Mouse (Mus musculus): ENCODE results near the gene Ak2.
A peak's percentile ranks its signal among the peaks of the same experiment; 100 is the strongest.

Ak2 gene

DNA sequence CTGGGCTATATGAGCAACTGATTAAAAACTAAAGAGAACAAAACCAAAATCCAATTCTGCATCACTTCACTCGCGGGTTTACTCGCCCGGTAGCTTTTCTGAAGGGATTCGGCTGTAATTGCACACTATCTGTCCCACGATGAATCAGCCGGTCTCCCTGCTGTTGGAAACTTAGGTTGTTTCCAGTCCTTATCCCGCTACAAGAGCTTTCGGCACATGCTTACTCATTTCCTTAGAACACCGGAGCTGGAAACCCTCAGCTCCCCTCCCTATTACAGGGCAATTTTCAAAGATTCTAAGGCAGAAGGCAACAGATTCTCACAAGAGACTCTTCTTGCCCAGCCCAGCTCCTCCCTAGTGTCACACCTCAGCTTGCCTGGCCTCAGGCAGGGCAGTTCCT lies 25.4 kb downstream of the Ak2 start:
- no peak for DNase-seq

DNA sequence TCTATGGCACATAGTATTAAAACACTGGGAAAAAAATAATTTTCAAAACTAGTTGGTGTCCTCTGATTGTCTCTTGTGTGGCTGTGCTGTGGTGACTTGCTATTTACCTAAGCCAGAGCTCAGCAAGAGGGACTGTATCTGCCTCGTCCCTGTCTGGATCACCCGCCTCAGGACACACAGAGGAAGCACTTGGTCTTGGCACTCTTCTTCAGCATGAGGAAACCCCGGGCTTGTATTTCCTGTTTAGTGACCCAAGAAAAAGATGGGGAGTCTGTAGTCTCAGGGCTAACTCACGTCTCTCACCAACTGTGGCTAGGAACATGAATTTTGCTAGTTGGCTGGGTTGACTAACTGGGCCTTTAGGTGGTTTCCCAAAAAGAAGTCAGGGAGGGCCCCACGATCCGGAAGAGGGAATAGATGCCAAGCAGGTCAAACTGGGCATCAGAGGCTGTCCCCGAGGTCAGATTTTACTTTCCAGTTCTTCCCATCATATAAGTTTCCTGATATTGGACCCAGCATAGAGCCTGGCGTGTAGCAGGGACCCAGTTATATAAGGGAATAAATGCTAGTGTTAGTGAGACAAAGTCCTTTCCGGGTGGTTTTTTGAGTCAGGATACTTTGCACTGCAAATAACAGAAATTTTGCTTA lies 27.2 kb downstream of the Ak2 start:
- no peak for DNase-seq

DNA sequence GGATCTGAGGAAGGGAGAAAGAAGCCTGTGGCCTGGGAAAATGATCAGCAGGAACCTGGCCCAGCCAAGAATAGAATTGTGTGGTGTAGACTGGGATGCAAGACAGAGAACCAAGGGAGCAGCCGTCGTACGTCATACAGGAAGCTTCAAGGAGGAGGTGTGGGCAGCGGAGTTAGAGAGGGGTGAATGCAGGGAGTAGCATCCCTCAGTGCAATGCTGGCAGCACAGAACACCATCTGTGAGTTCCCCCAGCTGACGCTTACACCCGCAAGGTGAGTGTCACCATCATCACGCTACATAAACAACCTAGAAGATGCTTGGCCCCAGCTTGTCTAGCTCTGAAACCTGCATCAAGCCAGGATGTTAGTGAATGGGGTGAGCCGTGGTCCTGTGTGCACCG lies 28.0 kb downstream of the Ak2 start:
- DNase-seq: no peak

DNA sequence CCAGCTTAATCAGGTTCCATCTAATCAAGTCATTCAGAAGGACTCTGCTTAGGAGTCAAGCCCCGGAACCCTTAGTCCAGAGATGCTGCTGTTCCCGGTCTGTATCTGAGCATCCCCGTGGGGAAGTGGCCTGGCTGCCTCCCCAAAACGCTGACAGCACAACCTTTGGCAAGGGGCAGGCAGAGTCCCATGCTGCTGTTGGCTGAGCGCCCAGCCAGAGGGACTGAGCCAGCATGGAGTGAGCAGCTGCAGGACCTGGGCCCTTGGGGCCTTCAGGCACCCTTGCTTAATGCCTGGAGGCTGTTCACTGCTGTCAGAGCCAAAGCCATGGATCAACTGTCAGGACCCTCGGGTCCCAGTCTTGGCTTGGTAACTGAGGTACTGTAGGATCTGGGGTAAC lies 28.7 kb downstream of the Ak2 start:
- peak; percentile 80 for DNase-seq

DNA sequence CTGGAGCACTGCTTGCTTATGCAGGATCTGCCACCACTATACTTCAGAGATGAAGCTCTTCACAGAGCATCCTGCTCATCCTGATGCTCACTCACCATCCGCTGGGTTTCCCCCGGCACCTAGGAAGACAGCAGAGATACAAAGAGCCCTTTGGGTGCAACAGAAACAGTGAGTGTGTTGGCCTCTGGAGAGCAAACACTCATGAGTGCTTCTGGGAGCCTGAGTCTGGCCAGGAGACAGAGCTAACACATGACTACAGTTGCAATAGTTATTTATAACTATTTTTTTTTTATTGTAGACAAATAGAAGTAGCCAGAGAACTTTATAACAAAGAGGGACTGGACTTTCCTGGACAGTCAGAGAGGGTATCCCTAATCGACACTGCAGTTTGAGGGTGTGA lies 29.7 kb downstream of the Ak2 start:
- DNase-seq: peak; percentile 71

DNA sequence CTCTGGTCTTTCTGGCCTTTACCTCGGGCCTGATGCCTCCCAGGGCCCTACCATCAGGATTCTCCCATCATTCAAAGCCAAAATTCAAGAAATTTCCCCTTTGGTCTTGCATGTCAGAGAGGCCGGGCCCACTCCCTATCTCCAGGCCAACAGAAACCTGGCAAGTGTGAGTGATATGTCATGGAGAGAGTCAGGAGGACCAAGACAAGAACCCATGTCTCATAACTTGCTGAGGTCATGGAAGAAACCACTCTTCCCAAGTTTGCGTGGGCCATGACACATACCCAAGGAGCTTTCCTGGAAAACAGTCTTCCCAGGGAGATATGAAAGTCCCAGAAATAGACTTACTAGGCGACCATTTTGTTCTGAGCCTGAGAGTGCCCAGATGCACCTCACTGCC lies 30.1 kb downstream of the Ak2 start:
- no peak for DNase-seq

DNA sequence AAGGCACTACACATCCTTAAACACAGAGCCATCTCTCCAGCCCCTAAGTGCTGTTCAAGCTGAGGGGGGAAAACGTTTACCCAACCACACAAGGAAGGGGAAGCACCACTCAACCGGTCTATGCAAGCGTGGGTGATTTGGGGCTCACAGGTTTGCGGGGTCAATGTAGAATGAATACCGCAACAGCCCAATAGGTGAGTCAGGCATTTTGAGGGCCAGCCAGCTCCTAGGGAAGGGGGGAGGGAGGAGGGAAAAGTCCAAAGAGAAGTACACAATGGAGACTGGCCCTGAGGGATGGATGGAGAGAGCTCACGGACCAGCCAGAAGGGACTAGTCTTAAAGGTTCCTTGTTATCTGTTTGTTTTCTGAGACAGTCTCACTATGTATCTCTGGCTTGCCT lies 32.1 kb downstream of the Ak2 start:
- DNase-seq: no peak

DNA sequence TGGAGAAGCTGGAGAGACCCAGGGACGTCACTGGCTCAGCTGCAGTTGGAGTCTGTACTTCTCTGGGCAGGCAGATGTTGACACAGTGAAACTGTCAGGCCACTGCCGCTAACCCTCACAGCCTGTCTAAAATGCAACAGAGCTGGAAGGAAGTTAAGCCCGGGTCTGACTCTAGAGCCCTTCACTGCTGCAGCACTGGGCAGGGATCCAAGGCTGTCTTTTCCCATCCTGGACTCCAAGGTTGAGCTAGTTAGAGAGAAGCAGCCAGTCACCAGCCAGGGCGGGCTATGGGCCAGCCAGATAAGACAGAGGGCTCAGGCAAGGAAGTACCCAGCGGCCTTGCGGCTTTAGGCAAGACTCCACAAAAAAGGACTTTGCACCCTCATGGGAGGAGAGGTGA lies 33.0 kb downstream of the Ak2 start:
- peak; percentile 76 for DNase-seq

DNA sequence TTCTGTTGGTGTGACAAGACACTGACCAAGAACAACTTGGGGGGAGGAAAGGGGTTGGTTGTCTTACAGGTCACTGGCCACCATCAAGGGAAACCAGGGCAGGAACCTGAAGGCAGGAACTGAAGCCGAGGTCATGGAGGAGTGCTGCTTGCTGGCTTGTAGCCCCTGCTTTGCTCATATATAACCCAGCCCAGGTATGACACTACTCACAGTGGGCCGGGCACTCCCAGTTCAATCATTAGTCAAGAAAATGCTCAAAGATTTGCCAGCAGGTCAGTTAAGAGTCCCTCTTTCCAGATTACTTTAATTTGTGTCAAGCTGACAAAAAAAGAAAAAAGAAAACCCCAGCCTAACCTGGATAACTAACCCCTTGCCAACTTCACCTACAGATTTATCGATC lies 33.9 kb downstream of the Ak2 start:
- no peak for DNase-seq

DNA sequence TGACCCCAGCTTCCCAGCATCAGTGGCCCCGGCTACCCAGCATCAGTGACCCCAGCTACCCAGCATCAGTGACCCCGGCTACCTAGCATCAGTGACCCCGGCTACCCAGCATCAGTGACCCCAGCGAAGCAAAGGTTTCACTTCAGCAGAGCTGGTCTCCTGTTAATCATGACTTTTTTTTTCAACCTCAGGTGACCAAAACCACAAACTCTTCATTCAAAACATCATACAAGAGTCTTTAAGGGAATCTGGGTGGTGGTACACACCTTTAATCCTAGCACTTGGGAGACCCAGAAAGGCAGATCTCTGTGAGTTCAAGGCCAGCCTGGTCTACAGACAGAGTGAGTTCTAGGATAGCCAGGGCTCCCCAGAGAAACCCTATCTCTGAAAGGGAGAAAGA lies 39.0 kb downstream of the Ak2 start:
- no peak for DNase-seq

DNA sequence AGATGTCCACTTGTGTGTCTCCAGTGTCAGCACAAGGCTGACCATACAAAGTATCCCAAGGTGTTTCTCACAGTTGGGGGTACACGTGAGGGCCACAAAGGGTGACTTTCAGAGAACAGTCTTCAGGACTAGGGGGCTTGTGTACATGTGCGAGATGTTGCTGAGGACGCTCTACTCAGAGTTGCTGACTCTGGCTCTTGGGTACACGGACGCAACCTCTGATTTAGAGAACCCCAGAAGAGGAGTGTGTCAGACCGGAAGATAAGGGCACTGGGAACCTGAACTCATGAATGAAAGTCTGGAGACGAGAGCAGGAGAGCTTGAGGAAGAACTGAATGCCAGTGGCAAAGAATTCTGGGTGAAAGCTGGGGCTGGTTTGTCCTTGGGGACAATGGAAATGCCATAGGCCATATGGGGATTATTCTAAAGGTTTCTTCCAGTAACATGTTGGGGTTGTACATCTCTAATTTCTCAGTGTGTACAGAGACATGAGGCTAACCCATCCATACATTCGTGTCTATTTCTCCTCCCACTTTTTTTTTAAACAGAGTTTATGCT lies 39.7 kb downstream of the Ak2 start:
- no peak for DNase-seq

DNA sequence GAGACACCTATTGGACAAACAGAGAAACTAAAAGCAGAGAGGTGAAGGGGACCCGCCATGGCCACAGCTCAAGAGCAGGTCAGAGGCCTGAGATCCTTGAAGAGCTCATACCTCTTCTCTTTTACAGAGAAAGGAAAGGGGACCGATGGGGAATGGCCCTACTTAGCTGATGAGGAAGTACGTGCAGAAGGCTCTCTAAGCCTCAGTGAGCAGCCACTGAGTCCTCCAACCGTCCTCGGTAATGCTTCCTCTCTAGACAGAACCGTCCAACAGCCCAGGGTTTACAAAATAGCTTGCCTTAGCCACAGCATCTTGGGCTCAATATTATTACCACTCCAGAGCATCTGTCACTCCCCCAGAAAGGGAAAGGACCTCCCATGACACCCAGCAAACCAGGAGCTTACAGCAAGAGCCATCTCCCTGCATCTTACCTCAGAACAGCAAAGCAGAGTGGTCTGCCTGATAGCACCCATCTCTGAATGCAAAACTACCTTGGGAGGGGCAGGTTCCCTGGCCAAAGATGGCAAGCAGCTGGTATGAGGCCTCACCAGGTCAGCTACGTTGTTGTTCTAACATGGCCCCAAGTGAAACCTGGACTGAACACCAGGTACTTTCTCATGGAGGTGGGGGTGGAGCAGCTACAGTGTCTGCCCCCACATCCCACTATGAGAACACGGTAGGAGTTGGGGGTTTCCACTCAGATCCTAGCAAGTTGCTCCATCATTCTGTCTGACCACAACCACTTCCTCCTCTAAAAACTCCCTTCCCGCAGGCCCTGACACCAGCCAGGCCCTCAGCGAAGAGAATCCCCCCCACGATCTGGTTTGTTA lies 40.6 kb downstream of the Ak2 start:
- no peak for DNase-seq

DNA sequence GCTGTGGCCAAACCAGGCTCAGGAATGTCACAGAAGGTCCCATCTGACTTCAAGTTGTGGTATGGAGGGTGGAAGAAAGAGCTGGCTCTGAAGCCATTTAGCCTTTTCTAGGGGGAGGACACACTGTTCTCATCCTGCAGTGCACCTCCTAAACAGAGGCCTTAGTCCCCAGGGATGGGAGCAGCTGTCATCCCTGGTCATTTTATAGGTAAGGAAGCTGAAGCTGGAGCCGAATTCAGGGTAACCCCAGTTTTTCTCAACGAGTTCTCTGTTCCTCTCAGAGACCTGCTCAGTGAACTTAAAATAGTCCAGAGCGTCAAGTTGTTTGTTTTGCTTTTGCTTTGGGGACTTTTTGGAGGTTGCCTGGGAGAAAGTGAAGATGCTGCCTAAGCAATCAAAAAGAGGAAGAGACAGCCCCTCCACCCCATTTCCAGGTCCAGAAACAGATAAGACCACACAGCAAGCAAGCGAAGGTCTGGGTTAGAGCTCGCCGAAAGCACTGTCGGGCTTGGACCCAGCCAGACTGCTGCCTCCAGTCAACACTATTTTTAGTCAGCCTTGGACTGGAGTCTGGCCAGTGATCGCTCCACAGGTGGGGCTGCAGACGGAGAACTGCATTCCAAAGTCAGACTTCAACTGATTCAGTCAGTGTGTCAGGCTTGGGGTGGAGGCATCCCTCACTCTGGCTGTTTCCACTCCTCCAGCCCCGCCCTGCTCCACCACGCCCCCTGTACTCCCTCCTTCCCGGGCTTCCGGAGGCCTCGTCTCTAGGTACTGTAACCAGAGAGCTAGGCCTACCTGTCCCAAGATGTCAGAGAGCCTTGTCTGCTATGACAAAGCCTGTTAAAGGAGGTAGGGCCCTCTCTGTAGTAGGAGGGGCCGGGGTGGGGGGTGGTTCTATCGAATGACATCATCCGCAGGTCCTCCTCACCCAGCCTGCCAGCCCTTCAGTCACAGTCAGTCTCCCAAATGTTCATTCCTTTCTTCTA lies 41.5 kb downstream of the Ak2 start:
- peak; percentile 87 for DNase-seq

DNA sequence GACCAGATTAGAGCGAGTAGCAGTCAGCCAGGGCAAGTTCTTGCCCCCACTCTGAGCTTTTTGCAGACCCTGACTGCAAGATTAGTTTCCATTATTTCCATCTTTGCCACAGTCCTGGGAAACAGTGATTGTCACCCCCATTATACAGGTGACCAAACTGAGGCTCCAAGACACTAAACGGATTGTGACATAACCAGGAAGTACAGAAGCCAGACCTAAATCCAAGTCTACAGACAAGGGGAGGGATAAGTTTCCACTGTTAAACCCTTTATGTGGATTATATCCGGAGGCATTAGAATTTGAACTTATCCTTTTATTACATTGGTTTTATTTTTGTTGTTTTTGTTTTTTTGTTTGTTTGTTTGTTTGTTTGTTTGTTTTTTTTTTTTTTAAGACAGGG lies 42.5 kb downstream of the Ak2 start:
- no peak for DNase-seq

DNA sequence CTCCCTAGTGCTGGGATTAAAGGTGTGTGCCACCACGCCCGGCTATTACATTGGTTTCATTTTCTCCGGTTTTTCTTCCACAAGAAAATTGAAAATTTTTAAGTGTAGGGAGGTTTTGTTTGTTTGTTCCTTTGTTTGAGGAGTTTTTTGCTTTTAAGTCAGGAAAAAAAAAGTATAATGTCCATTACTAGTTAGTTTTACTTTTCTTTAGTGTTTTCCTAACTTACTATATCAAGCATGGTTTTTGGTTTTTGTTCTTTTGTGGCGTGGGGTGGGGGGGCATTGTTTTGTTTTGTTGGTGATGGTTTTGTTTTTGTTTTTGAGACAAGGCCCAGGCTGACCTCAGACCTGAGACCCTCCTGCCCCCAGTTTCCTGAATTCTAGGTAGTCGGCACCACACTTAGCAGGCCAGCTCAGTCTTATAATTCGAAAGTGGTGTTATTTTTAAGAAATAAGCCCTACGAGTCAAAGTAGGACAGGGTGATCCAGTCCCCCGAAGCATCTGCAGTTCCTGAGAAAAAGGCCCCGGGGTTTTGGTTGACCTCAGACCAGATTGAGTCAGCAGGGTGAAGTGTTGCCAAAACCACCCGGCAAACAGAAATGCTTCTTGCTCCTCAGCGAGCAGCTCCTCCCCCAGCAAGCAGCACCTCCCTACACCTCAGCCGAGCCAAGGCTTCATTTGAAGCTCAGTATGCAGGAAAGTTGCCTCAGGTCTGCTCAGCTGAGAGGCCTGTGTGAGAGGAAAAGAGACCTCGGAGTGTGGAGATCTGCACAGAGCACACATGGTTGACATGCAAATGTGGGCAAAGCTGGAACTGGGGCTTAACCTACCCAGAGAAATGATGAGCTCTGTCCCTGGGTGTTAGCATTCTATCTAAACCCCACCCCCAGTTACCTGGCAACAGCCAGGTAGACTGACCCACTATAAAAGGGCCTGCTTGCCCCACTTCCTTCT lies 43.2 kb downstream of the Ak2 start:
- DNase-seq: peak; percentile 90

DNA sequence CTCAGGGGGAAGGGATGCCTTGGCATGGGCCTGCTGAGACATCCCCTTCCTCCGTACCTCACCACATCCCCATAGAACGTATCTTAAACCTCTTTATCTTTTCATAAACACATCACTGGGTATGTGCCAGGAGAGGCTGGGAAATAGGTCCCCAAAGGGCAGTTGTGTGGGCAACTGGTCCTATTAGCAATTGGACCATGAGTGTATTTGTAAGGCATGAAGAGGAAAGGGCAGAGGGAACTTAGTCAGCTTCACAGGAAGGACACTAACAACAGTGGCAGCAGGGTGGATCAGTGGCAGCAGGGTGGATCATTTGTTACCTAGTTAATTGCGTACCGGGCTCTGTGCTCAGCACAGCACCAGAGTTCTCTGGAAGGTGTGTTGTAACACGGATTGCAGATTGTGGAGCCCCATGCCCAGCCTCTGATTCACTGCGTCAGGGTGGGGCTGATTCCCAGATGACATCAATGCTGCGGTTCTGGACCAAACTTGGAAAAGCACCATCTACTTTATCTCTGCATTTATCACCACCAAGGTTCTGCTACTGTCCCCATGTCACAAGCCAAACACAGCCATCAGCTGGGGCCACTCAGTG lies 44.2 kb downstream of the Ak2 start:
- DNase-seq: no peak

DNA sequence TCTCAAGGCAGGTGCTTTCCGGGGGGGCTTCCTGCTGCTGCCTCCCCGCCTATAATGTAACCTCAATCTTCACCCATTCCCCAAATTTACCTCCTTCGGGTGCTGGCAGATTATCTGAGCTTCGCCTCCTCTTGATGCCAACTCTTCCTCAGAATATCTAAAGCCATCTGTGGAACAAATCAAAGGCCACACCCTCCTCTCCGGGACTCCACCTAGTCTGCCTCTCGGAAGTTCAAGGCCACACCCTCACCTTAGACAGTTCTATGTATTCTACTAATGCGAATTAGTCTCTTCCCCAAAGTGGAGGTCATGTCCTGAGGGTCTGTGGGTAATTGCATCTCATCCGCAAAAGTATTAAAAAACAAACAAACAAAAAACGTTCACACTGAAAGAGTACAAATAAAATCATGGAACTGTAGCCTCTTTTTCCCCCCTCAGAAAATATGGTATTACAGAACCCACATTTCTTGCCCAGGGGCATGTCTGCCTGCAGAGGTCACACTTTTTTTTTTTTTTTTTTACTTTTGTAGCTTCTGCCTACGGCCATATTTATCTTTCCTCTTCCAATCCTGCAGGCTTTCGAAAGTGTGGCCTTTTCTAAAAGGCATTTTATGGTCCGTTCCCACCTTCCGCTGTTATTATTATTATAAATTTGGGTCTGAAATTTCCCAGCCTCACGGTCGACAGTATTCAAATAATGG lies 56.1 kb downstream of the Ak2 start:
- DNase-seq: no peak

DNA sequence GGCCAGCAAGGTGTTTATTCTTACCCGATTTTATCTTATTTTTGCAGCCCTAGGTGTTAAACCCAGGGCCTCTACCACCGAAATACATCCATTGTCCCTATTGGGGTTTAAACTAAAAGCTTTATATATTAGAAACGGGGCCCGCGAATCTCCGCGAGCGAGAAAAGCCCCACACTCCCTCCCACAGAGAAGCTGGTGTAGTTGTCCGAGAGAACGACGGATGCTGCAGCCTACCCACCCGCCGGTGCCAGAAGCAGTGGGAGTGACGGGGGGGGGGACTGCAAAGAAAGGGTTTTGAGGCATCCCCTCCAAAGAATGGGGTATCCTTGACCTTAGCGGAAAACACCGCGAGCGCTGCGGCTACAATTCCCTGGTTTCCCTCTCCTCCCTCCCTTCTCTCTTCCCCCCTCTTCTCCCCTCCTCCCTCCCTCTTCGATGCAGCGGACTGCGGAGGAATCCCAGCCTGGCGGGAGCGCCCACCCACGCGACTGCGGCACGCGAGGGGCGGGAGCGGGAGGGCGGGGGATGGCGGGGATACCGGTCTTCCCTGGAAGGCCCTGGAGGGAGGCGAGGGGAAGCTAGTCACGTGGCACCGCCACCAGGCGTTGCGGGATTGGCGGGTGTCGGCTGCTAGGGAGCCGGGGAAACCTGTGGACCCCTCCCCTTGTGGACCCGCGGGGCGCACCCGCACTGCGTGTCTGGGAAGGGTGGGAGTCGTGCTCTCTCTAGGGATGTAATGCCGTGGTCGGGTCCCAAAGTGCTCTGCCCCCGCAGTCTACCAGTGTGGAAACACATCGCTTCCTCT lies 56.9 kb downstream of the Ak2 start:
- DNase-seq: peak; percentile 52

DNA sequence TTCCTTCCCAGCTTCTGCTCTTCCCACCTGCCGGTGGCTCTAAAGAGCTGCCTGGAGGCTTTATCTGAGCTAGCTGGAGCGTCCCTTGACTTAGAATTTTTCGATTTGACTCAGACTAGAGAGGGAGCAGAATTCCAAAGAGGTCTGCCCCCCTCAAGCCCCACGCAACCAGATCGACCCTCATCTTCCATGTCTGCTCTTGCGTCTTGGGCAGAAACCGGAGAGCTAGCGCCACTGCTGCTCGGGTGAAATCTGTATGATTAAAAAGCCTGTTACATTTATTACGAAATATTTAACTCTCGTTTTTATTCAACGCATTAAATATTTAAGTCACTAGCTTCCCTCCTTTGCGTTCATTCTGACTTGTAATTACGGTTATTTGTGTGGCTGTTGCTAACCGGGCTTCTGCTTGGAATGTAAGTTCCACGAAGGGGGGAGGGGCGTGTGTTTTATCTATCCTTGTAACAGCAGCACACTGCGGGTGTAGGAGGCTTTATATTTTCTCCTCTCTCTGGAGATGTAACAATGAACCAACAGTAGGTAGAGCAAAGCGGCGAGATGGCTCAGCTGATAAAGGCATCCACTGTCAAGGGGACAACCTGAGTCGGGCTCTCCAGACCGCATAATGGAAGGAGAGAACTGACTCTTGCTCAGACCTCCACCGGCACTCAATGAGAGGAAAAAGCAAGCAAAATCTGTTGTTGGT lies 57.7 kb downstream of the Ak2 start:
- DNase-seq: peak; percentile 32

Measured in lung, postnatal 36 days (tissue).